Mouse (Mus musculus): Measurements from ENCODE around the gene Srd5a3.

Srd5a3 gene

GRCm38 (mm10) chr5:76199346-76199745 is 59.3 kb downstream of the Srd5a3 start:
- no peak for DNase-seq

DNA sequence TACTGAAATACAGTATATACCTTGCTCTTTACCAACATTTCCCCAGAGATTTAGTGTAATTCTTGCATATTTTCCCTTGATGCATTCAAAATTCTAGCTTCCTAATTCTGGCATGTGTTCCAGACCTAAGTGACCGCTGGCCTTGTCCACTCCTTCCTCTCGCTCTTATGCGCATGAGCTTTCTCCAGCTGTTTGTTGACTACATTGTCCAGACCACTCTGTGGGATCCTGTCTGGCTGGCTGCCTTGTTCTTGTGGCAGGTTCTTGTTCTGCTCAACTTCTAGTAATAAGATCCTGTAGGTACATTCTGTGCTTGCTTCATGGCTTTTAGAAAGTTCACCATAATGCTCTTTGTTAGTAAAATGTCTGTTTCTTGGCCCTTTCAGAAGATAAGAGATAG is 63.1 kb downstream of the Srd5a3 start:
- no peak for DNase-seq
